Mouse (Mus musculus) cerebellum, adult 2 months (tissue): ENCODE measurements around the gene Ccna2. TPM values are rescaled to one million over a fixed set of nuclear protein-coding genes. Genes with fewer than 3 reads are reported as not detected.

Source experiments
- DNase-seq, 2 experiments: peaks; one replicate each; pipeline ENCODE4 v3.0.0; 2021
- H3K27ac ChIP-seq: fragments of 200-500 bp; 2 replicates; pipeline ENCODE4 v1.5.1; 2012; ENCODE audit warnings: low read length, control low read depth, inconsistent platforms; ENCODE audit not compliant: insufficient read depth
- H3K27me3 ChIP-seq: fragments of 200-500 bp; 2 replicates; pipeline ENCODE4 v1.6.1; 2012; ENCODE audit warnings: inconsistent platforms, mild to moderate bottlenecking, low read length, moderate library complexity; ENCODE audit not compliant: control insufficient read depth, insufficient read depth
- H3K4me1 ChIP-seq: fragments of 200-500 bp; 2 replicates; pipeline ENCODE4 v1.6.1; 2011; ENCODE audit warnings: low read length; ENCODE audit not compliant: control insufficient read depth, insufficient read depth
- H3K4me3 ChIP-seq: fragments of 200-500 bp; replicated peaks from 2 replicates; pipeline ENCODE3; 2011; ENCODE audit warnings: mild to moderate bottlenecking, low read depth, low read length, control low read depth; ENCODE audit not compliant: insufficient read depth
- CTCF ChIP-seq: fragments of 200-500 bp; IDR thresholded peaks from 2 replicates; pipeline ENCODE4 v1.5.1; 2011; ENCODE audit warnings: low read depth, mild to moderate bottlenecking, control low read depth, low read length, moderate library complexity, borderline replicate concordance; ENCODE audit not compliant: insufficient read depth
- POLR2A ChIP-seq: fragments of 200-500 bp; IDR thresholded peaks from 2 replicates; pipeline ENCODE4 v1.6.1; 2011; ENCODE audit warnings: low read length, control low read depth, borderline replicate concordance; ENCODE audit not compliant: insufficient read depth
- WGBS: fragments of 180-500 bp; shearing (Covaris S2); methylation state at CpG from one replicate; pipeline ENCODE4 v1.1.7; 2018; 5-methylcytosine and 5-hydroxymethylcytosine counted together
- polyA plus RNA-seq: library from polyadenylated mRNA; depleted of rRNA; stranded (reverse); fragments of >200 nt; gene quantifications from 2 replicates; pipeline ENCODE4 v1.2.3, GENCODE M21; 2012

Gene Ccna2
- polyA plus RNA-seq, 1 experiment = 1.9 TPM

DNA sequence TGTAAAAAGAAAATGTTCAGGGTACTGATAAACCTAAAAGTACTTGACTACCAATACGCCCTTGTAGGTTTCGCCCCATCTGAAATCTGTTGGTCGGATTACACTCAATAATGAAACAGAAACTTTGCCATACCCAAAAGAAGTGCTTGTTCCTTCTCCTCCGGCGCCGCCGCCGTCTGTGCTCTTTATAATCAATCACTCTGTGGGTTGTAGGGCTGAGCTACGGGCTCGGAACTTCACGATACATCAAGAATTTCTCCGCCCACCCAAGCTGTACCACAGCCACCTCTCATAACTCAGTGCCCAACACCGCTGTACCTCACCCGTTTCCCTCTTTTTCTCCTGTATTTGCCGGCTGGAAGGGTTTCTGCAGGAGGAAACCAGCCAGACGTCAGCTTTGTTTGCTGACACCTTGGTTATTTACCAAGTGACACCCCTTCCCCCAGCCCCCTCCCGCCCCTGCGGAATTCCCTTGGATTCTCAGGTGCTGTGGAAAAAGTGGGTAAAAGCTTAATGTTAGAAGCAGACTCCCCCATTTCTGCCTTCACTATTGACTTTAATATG lies 39.9 kb downstream of the Ccna2 start:
- H3K4me1 ChIP-seq = no peaks in the 10 kb centered on the region
- TF ChIP-seq CTCF (no peak), POLR2A (no peak)
- WGBS = 28% methylated on average over 18 of the region's 18 CpGs
- no peak for DNase-seq
- H3K27ac ChIP-seq = no peak overlapping the region
- no peak overlapping the region for H3K4me3 ChIP-seq
- no peaks in the 10 kb centered on the region for H3K27me3 ChIP-seq

DNA sequence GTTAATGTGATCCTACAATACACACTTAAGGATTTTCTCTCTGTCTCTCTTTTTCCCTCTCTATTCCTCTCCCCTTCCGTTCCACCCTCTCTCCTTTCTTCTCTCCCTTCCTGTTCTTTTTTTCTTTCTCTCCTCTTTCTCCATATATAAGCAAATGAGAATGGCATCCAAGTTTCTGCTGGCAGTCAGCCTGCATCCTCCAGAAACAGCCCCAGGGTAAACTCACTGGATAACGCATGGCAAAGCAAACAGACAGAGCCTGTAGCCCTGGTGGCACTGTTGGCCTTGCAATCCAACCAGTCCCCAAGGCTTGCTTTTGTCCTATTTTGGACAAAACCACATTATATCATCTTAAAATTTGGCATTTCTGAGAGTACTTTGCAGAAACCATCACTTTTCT lies 40.7 kb downstream of the Ccna2 start:
- H3K27ac ChIP-seq = no peak overlapping the region
- DNase-seq = no peak
- H3K4me3 ChIP-seq = no peak overlapping the region
- 28% methylated on average over 2 of the region's 2 CpGs for WGBS
- TF ChIP-seq POLR2A = no peak
- TF ChIP-seq CTCF = no peak
- no peaks in the 10 kb centered on the region for H3K4me1 ChIP-seq
- H3K27me3 ChIP-seq = no peaks in the 10 kb centered on the region

DNA sequence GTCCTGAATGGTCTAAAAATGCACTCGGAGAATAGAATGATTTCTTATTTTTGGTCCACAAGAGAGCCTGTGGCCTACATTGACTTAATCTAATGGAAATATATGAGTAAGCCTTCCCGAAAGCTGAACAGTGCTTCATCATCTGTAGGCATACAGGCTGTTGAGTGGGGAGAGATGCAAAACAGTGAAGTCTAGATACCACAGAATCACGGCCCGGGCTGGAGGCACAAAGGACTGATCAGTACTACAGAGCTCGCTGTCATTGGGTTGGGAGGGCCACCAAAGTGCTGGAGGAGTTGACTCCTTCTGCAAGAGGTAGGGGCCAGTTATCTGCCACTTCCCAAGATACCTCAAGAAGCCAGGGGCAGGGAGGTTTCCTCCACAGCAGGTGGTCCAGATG lies 41.2 kb downstream of the Ccna2 start:
- no peak overlapping the region for H3K4me3 ChIP-seq
- H3K27ac ChIP-seq = no peak overlapping the region
- H3K27me3 ChIP-seq = no peaks in the 10 kb centered on the region
- 80% methylated on average over 5 of the region's 5 CpGs for WGBS
- no peak for TF ChIP-seq POLR2A
- TF ChIP-seq CTCF = no peak
- no peak for DNase-seq
- H3K4me1 ChIP-seq = no peaks in the 10 kb centered on the region

DNA sequence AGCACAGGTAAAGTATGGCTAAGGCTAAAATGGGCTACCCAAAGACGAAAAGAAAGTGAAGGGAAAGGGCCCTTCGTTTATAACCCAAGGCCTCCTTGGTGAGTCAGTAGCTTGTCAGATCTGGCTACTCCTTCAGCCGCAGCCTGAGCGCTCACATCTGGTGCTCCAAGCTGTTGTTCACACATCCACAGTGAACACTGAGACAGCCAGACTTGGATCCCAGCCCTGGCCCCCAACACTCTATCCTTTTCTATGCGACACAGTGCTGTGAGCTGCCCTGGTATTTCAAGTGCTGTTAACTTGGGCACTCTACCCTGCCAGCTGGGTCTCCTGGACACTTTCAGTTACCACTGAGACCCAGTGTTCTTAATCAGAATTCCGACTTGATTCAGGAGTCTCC lies 41.6 kb downstream of the Ccna2 start:
- no peak for TF ChIP-seq CTCF
- no peak for TF ChIP-seq POLR2A
- no peak overlapping the region for H3K27ac ChIP-seq

GRCm38 (mm10) chr3:36524466-36524865 lies 47.5 kb downstream of the Ccna2 start:
- no peak for DNase-seq
- Histone ChIP-seq H3K27me3 (no peaks in the 10 kb centered on the region; the same call in 1 of the 2 replicates), H3K4me1 (no peaks in the 10 kb centered on the region), H3K4me3 (no peak overlapping the region), H3K27ac (no peak overlapping the region)
- TF ChIP-seq POLR2A (no peak), CTCF (no peak)
- 69% methylated on average over 3 of the region's 3 CpGs for WGBS

More for the DNA sequence above, 41.6 kb downstream of the Ccna2 start:
- no peaks in the 10 kb centered on the region for H3K27me3 ChIP-seq
- H3K4me3 ChIP-seq = no peak overlapping the region
- DNase-seq = no peak
- H3K4me1 ChIP-seq = no peaks in the 10 kb centered on the region
- 47% methylated on average over 6 of the region's 6 CpGs for WGBS

DNA sequence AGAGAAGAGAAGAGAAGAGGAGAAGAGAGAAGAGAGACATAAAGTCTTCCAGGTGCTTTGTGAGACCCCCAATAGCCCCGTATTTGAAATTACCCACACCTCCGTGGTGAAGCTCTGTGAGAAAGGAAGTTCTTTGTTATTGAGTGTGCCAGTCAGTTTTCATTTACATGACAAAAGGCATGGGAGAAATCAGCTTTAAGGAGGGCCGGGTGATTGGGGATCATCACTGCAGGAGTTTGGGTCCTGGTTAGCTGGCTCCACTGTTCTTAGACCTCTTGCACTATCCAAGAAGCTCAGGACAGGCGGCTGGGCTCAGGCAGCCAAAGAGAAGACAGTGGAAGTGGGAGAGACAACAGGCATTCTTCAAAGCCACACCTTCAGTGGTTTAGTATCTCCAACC lies 49.8 kb downstream of the Ccna2 start:
- no peak for DNase-seq
- no peaks in the 10 kb centered on the region for H3K4me1 ChIP-seq
- H3K27me3 ChIP-seq = no peaks in the 10 kb centered on the region; the same call in 1 of the 2 replicates
- no peak overlapping the region for H3K27ac ChIP-seq
- TF ChIP-seq CTCF = no peak
- no peak for TF ChIP-seq POLR2A
- WGBS = 21% methylated on average over 4 of the region's 4 CpGs
- H3K4me3 ChIP-seq = no peak overlapping the region

DNA sequence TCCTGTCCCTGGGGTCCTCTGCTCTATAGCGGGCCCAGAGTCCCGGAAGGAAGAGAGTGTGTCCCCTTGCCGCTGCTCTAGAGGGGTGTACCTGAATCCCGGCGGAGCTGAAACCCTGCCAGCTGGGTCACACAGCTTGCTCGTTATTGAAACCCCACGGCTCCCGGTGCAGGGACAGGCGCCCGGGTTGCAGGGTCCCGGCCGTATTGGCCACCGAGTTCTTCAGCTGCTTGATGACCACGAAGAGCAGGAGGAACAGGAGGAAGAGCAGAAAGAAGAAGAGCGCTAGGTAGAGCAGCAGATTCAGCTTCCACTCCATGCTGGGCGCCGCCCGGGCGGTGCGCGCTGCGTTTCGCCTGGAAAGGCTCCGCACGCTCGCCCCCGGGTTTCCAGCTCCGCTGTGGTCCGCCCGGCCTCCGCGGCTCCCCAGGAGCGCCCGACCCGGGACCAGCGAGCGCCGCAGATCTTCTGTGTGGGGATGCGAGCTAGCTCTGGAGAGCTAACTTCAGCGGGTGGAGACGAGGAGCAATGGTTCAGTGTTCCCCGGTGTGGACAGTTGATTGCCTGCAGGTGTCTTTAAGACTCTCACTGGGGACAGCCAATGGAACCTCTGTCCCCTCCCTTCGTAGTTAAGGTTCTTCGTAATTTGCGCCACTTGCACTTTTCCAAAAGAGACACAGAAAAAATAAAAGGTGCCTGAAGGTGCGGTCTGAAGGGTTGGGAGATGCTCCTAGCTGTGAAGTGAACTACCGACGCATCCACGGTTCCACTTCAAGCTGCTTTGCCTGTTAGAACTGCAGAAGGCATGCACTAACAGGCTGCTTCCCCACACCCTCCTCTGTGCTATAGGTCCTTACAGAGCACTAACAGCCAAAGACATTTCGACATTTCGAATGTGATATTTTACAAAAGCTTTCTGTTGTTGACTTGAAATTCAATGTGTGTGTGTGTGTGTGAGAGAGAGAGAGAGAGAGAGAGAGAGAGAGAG lies 50.6 kb downstream of the Ccna2 start, which contains the start of gene Gm11549:
Gene Gm11549 (minus strand): TSS at position 741 of the 988 bp plus-strand sequence.
- under 1% methylated on average over 51 of the region's 51 CpGs for WGBS
- H3K4me1 ChIP-seq = no peaks in the 10 kb centered on the region

More for the DNA sequence above, 50.6 kb downstream of the Ccna2 start, which contains the start of gene Gm11549:
- H3K27me3 ChIP-seq = no peaks in the 10 kb centered on the region; the same call in 1 of the 2 replicates
- TF ChIP-seq POLR2A (no peak), CTCF (no peak)
- no peak within 1 kb of the TSS for H3K27ac ChIP-seq
- DNase-seq = peak; percentile 6 to 23
- peak within 1 kb of the TSS; percentile 12 for H3K4me3 ChIP-seq
